Mouse (Mus musculus): ENCODE measurements at regions not wholly inside any gene's neighbourhood (a gene's known extent, or its start where the extent isn't known, plus 50 kb on each side); places are given as distances from the start of the nearest gene placed in this dataset.

- DNase-seq (ENCODE audit: extremely low read depth, low read depth): no peak
Measured at GRCm38 (mm10) chr15:8582676-8583075, 62.9 kb upstream of the Gm2310 start.

- peak; percentile 88 for DNase-seq (ENCODE audit: extremely low read depth, low read depth)
Measured at GRCm38 (mm10) chr15:8581146-8581913, 61.6 kb upstream of the Gm2310 start.

- DNase-seq (ENCODE audit: extremely low read depth, low read depth): no peak
Measured at GRCm38 (mm10) chr15:8580077-8580476, 60.3 kb upstream of the Gm2310 start.

GRCm38 (mm10) chr15:8577480-8577881, 57.7 kb upstream of the Gm2310 start:
- peak; percentile 64 for DNase-seq (ENCODE audit: extremely low read depth, low read depth)

DNA sequence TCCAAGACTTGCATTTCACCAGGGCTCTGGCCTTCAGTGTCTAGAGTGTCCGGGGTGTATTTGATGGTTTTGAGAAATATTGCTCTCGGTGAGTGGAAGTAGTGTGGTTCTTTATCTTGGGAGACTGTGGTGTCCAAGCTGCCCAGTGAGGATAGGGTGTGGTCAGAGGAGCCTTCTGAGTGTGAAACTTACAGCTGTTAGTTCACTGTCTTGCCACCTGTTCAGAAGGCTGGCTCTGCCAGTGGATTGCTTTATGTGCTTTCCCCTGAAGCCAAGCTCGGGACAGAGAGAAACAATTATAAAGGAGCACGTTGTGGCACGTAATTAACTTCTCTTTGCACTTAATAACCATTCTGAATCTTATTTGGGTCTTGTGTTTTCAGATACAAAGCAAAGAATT, 57.2 kb upstream of the Gm2310 start:
- DNase-seq (ENCODE audit: extremely low read depth, low read depth): no peak

GRCm38 (mm10) chr15:8569617-8570016, 49.9 kb upstream of the Gm2310 start:
- DNase-seq (ENCODE audit: extremely low read depth, low read depth): peak; percentile 53

Data from MEL-GATA-1-ER (cell line).